In genomic region chrX:103918954-103919353, GRCm38 (mm10) we compare ENCODE assay signal across 9 mouse cellular contexts.
DNase-seq lines count a peak whose midpoint lies in the region; ATAC-seq and TF ChIP-seq lines count a peak whose summit lies in the region.
"Had no signal": no experiment of that assay in that cellular context is flagged by ENCODE, and none has a peak within 500 bp of the region (broad histone marks: within the 10 kb centered on the region; RNA-seq: fewer than 3 reads in every experiment).

No protein-coding gene starts in this region.

- no peak overlapping the region for H3K9ac ChIP-seq in heart, adult 2 months (ENCODE audit: low read depth, low read length)
- no peak overlapping the region for H3K9ac ChIP-seq in heart, embryonic 12.5 days
- H3K9ac ChIP-seq in embryonic facial prominence, embryonic 11.5 days (replicated peaks; ENCODE audit: low read length) = no peak overlapping the region
- no peak overlapping the region for H3K9ac ChIP-seq in lung, postnatal 0 days (replicated peaks; ENCODE audit: low read depth)
- H3K9ac ChIP-seq: heart, embryonic 15.5 days had no signal

- no peak for TF ChIP-seq EP300 in heart, adult 2 months (IDR thresholded peaks at IDR 0.05; ENCODE audit: insufficient read depth, low read depth, low read length)
- TF ChIP-seq EP300 in lung, postnatal 0 days (IDR thresholded peaks at IDR 0.05) = no peak

- H3K79me2 ChIP-seq in heart, adult 2 months (replicated peaks; ENCODE audit: control insufficient read depth, insufficient read depth, low read length) = no peaks in the 10 kb centered on the region

- intact Hi-C loops in heart, adult 2 months (cut with DNase I) = no loop called here

- no peaks in the 10 kb centered on the region for H3K36me3 ChIP-seq in heart, adult 2 months (ENCODE audit: control insufficient read depth, insufficient read depth, low read length)
- H3K36me3 ChIP-seq in heart, embryonic 12.5 days = no peaks in the 10 kb centered on the region
- H3K36me3 ChIP-seq in embryonic facial prominence, embryonic 11.5 days (replicated peaks; ENCODE audit: control insufficient read depth, insufficient read depth, low read depth, low read length) = no peaks in the 10 kb centered on the region
- no peaks in the 10 kb centered on the region for H3K36me3 ChIP-seq in lung, postnatal 0 days (ENCODE audit: insufficient read depth, low read length)
- H3K36me3 ChIP-seq: heart, embryonic 15.5 days had no signal

- WGBS in heart, adult 2 months = 18% methylated on average over 5 of the region's 5 CpGs
- WGBS in heart, embryonic 12.5 days = 28% methylated on average over 5 of the region's 5 CpGs
- 58% methylated on average over 5 of the region's 5 CpGs for WGBS in embryonic facial prominence, embryonic 11.5 days
- 33% methylated on average over 5 of the region's 5 CpGs for WGBS in lung, postnatal 0 days

- ATAC-seq in heart, embryonic 12.5 days (ENCODE audit: insufficient number of reproducible peaks, low FRiP score) = no peak
- ATAC-seq in embryonic facial prominence, embryonic 11.5 days (replicated peaks; ENCODE audit: insufficient number of reproducible peaks, low FRiP score, low TSS enrichment, low read depth) = no peak
- no peak; the same call in 1 of the 2 replicates for ATAC-seq in lung, postnatal 0 days
- no peak for ATAC-seq in erythroid progenitor cell, adult 5-6 weeks (replicated peaks; ENCODE audit: low FRiP score, poor library complexity, severe bottlenecking)

- no peaks in the 10 kb centered on the region for H3K9me3 ChIP-seq in heart, embryonic 12.5 days (replicated peaks)
- H3K9me3 ChIP-seq in embryonic facial prominence, embryonic 11.5 days (replicated peaks; ENCODE audit: control insufficient read depth, low read length) = no peaks in the 10 kb centered on the region
- H3K9me3 ChIP-seq in lung, postnatal 0 days (ENCODE audit: low read length) = no peaks in the 10 kb centered on the region
- H3K9me3 ChIP-seq: heart, embryonic 15.5 days had no signal

- H3K4me3 ChIP-seq in heart, adult 2 months = no peak overlapping the region
- no peak overlapping the region for H3K4me3 ChIP-seq in heart, embryonic 12.5 days
- H3K4me3 ChIP-seq in embryonic facial prominence, embryonic 11.5 days (ENCODE audit: low read depth, low read length) = no peak overlapping the region
- no peak overlapping the region for H3K4me3 ChIP-seq in lung, postnatal 0 days (ENCODE audit: low read depth, low read length)
- H3K4me3 ChIP-seq: heart, embryonic 15.5 days had no signal

- TF ChIP-seq CTCF in heart, adult 2 months (IDR thresholded peaks at IDR 0.05) = peak; percentile 65
- peak; percentile 70 for TF ChIP-seq CTCF in lung, postnatal 0 days (IDR thresholded peaks at IDR 0.05)

- no peak for TF ChIP-seq POLR2A in heart, adult 2 months (IDR thresholded peaks at IDR 0.05; ENCODE audit: insufficient read depth, low read depth, low read length)

- no peaks in the 10 kb centered on the region for H3K4me1 ChIP-seq in heart, adult 2 months (ENCODE audit: control insufficient read depth, insufficient read depth, low read length)
- H3K4me1 ChIP-seq in heart, embryonic 12.5 days (replicated peaks) = no peaks in the 10 kb centered on the region
- H3K4me1 ChIP-seq in embryonic facial prominence, embryonic 11.5 days (ENCODE audit: control insufficient read depth, insufficient read depth, low read length) = no peaks in the 10 kb centered on the region
- no peaks in the 10 kb centered on the region for H3K4me1 ChIP-seq in lung, postnatal 0 days (ENCODE audit: insufficient read depth, low read depth, low read length)
- H3K4me1 ChIP-seq: heart, embryonic 15.5 days had no signal

- H3K4me2 ChIP-seq in heart, embryonic 12.5 days = no peak overlapping the region
- no peak overlapping the region for H3K4me2 ChIP-seq in embryonic facial prominence, embryonic 11.5 days (ENCODE audit: low read depth, low read length)
- H3K4me2 ChIP-seq in lung, postnatal 0 days (replicated peaks; ENCODE audit: low read depth, low read length) = no peak overlapping the region
- H3K4me2 ChIP-seq: heart, embryonic 15.5 days had no signal

- H3K27ac ChIP-seq in heart, adult 2 months = no peak overlapping the region
- no peak overlapping the region for H3K27ac ChIP-seq in heart, embryonic 12.5 days (ENCODE audit: poor library complexity, severe bottlenecking)
- H3K27ac ChIP-seq in embryonic facial prominence, embryonic 11.5 days (replicated peaks; ENCODE audit: low read depth, low read length) = no peak overlapping the region
- no peak overlapping the region for H3K27ac ChIP-seq in lung, postnatal 0 days (ENCODE audit: low read length)
- H3K27ac ChIP-seq: heart, embryonic 15.5 days had no signal

- peak; percentile 25 to 42 for DNase-seq in heart, adult 2 months
- peak; percentile 2 for DNase-seq in ES-CJ7 (ENCODE audit: low read depth, low spot score)
- DNase-seq in embryonic facial prominence, embryonic 11.5 days (ENCODE audit: low spot score) = peak; percentile 3
- DNase-seq in lung, postnatal 0 days (ENCODE audit: low spot score) = peak; percentile 54
- DNase-seq in cerebellum, adult 11 months = no peak
- no peak for DNase-seq in natural killer cell, adult 2 months (ENCODE audit: low spot score in 2 of 2)

- H3K27me3 ChIP-seq in heart, adult 2 months (ENCODE audit: control insufficient read depth, insufficient read depth, low read length) = no peaks in the 10 kb centered on the region
- peaks cover 46% of the 10 kb centered on the region for H3K27me3 ChIP-seq in heart, embryonic 12.5 days (replicated peaks)
- no peaks in the 10 kb centered on the region for H3K27me3 ChIP-seq in embryonic facial prominence, embryonic 11.5 days (ENCODE audit: control insufficient read depth, insufficient read depth, low read length)
- no peaks in the 10 kb centered on the region; the same call in 1 of the 2 replicates for H3K27me3 ChIP-seq in lung, postnatal 0 days (replicated peaks; ENCODE audit: insufficient read depth, low read length)

Comparison
In these comparisons a context has a peak if more than half of its experiments do, and no peak if none do; other contexts are left out.
1. DNase-seq: peak in heart, adult 2 months (2 of 2), ES-CJ7 (single experiment), embryonic facial prominence, embryonic 11.5 days (single experiment) and lung, postnatal 0 days (single experiment); none in cerebellum, adult 11 months (single experiment) and natural killer cell, adult 2 months (0 of 2).